Mouse (Mus musculus) liver, embryonic 14.5 days (tissue): ENCODE measurements around the gene Bcl7a.

Experiments used
- CTCF ChIP-seq: IDR thresholded peaks from 2 replicates; pipeline ENCODE4 v1.5.1; 2016; ENCODE audit warnings: antibody characterized with exemption, low read depth, control low read depth
- EP300 ChIP-seq: IDR thresholded peaks from 2 replicates; pipeline ENCODE4 v1.6.1; 2016; ENCODE audit warnings: antibody characterized with exemption, low read depth

- no peak for TF ChIP-seq CTCF
- no peak for TF ChIP-seq EP300
Observed at GRCm38 (mm10) chr5:123346701-123347270, 3.2 kb downstream of the Bcl7a start.
